Mouse (Mus musculus) induced T-regulatory cell, adult 2 months (primary cell): ENCODE measurements around the gene Hdac7.

ENCODE experiments used
- DNase-seq: peaks from one replicate; pipeline ENCODE4 v3.0.0-alpha.2; 2012; ENCODE audit warnings: low read depth

Hdac7 gene

GRCm38 (mm10) chr15:97788821-97789220, 55.5 kb downstream of the Hdac7 start:
- DNase-seq, result no peak

GRCm38 (mm10) chr15:97787799-97788667, 56.3 kb downstream of the Hdac7 start:
- peak; percentile 56 for DNase-seq

GRCm38 (mm10) chr15:97787148-97787798, 57.0 kb downstream of the Hdac7 start:
- no peak for DNase-seq

- peak; percentile 66 for DNase-seq
Measured at GRCm38 (mm10) chr15:97786412-97787112, 57.7 kb downstream of the Hdac7 start.

GRCm38 (mm10) chr15:97785731-97786411, 58.4 kb downstream of the Hdac7 start:
- peak; percentile 40 for DNase-seq

GRCm38 (mm10) chr15:97784561-97785161, 59.6 kb downstream of the Hdac7 start:
- no peak for DNase-seq

- DNase-seq, result peak; percentile 94
Measured at GRCm38 (mm10) chr15:97784092-97784559, 60.2 kb downstream of the Hdac7 start.

- peak; percentile 84 for DNase-seq
Measured at GRCm38 (mm10) chr15:97782749-97783105, 61.6 kb downstream of the Hdac7 start.

- DNase-seq, result no peak
Measured at GRCm38 (mm10) chr15:97781961-97782748, 62.1 kb downstream of the Hdac7 start.

GRCm38 (mm10) chr15:97780611-97781031, 63.7 kb downstream of the Hdac7 start:
- peak; percentile 59 for DNase-seq

- no peak for DNase-seq
Measured at GRCm38 (mm10) chr15:97779576-97779975, 64.7 kb downstream of the Hdac7 start.

GRCm38 (mm10) chr15:97778311-97779098, 65.8 kb downstream of the Hdac7 start, which contains the start of gene Slc48a1:
Gene Slc48a1, plus strand, starts transcription at chr15:97778520.
- no peak for DNase-seq

- no peak for DNase-seq
Measured at GRCm38 (mm10) chr15:97776919-97777318, 67.4 kb downstream of the Hdac7 start.

GRCm38 (mm10) chr15:97776514-97776913, 67.8 kb downstream of the Hdac7 start:
- peak; percentile 74 for DNase-seq

GRCm38 (mm10) chr15:97773961-97774370, 70.3 kb downstream of the Hdac7 start:
- no peak for DNase-seq

- no peak for DNase-seq
Measured at GRCm38 (mm10) chr15:97773108-97773507, 71.2 kb downstream of the Hdac7 start.

- no peak for DNase-seq
Measured at GRCm38 (mm10) chr15:97770280-97770679, 74.0 kb downstream of the Hdac7 start.

- peak; percentile 59 for DNase-seq
Measured at GRCm38 (mm10) chr15:97768192-97768591, 76.1 kb downstream of the Hdac7 start.

- peak; percentile 88 for DNase-seq
Measured at GRCm38 (mm10) chr15:97767280-97768186, 76.8 kb downstream of the Hdac7 start, which contains the start of gene Rapgef3. Gene Rapgef3, minus strand, starts transcription at chr15:97767972.
